Mouse (Mus musculus) intestine, embryonic 15.5 days (tissue): ENCODE results near the gene Olfr1166. TPM values are rescaled to one million over a fixed set of nuclear protein-coding genes. Genes with fewer than 3 reads are reported as not detected.
"Not testable (repeated sequence)": the region's sequence is repeated elsewhere in the genome, so short reads cannot be mapped to it uniquely, and the experiment has no call there.

Experiments used
- ATAC-seq: fragments of 200-750 bp; cut with Nextera tagmentation; 2 replicates; pipeline ENCODE4 v1.8.0; 2017; ENCODE audit warnings: moderate TSS enrichment, moderate library complexity
- H3K27ac ChIP-seq: fragments of 300-500 bp; sonication (generic); 2 replicates; pipeline ENCODE4 v1.5.1; 2015; ENCODE audit warnings: mild to moderate bottlenecking, inconsistent platforms
- H3K27me3 ChIP-seq: fragments of 300-500 bp; sonication (generic); replicated peaks from 2 replicates; pipeline ENCODE4 v1.6.1; 2015; ENCODE audit warnings: inconsistent platforms
- H3K36me3 ChIP-seq: fragments of 300-500 bp; sonication (generic); 2 replicates; pipeline ENCODE4 v1.6.1; 2015; ENCODE audit warnings: inconsistent platforms
- H3K4me1 ChIP-seq: fragments of 300-500 bp; sonication (generic); replicated peaks from 2 replicates; pipeline ENCODE4 v1.6.1; 2015; ENCODE audit warnings: inconsistent platforms
- H3K4me2 ChIP-seq: fragments of 300-500 bp; sonication (generic); replicated peaks from 2 replicates; pipeline ENCODE4 v1.6.1; 2015; ENCODE audit warnings: mild to moderate bottlenecking, inconsistent platforms
- H3K4me3 ChIP-seq: fragments of 300-500 bp; sonication (generic); replicated peaks from 2 replicates; pipeline ENCODE4 v1.5.1; 2015; ENCODE audit warnings: inconsistent platforms
- H3K9ac ChIP-seq: fragments of 300-500 bp; sonication (generic); 2 replicates; pipeline ENCODE4 v1.6.1; 2015; ENCODE audit warnings: inconsistent platforms
- H3K9me3 ChIP-seq: fragments of 300-500 bp; sonication (generic); 2 replicates; pipeline ENCODE4 v1.6.1; 2016; ENCODE audit warnings: inconsistent platforms
- WGBS: fragments of 180-500 bp; shearing (Covaris S2); methylation state at CpG from one replicate; pipeline ENCODE4 v1.1.7; 2015; 5-methylcytosine and 5-hydroxymethylcytosine counted together
- polyA plus RNA-seq: library from polyadenylated mRNA; unstranded; fragments of >200 nt; fragmentation: Nextera tagmentation; extraction: Ambion mirVana; gene quantifications from 2 replicates; pipeline ENCODE4 v1.2.1, GENCODE M21; 2015

The Olfr1166 gene
- polyA plus RNA-seq, result not detected in 2 replicates

GRCm38 (mm10) chr2:88128172-88128571 is at the start of gene Olfr1166:
Gene Olfr1166, minus strand, starts transcription at chr2:88128272.
- Histone ChIP-seq H3K36me3 (no peaks in the 10 kb centered on the region), H3K27me3 (no peaks in the 10 kb centered on the region), H3K27ac (no peak within 1 kb of the TSS), H3K4me3 (no peak within 1 kb of the TSS), H3K9ac (no peak within 1 kb of the TSS), H3K9me3 (no peaks in the 10 kb centered on the region), H3K4me1 (no peaks in the 10 kb centered on the region), H3K4me2 (no peak within 1 kb of the TSS)
- WGBS, result 86% methylated on average over 1 of the region's 1 CpGs
- no peak for ATAC-seq

GRCm38 (mm10) chr2:88155093-88155492 is 27.0 kb upstream of the Olfr1166 start, which contains the start of gene Olfr1167:
Gene Olfr1167, minus strand, starts transcription at chr2:88155193.
- H3K9ac ChIP-seq, H3K27ac ChIP-seq, H3K9me3 ChIP-seq, H3K4me1 ChIP-seq, H3K36me3 ChIP-seq, H3K27me3 ChIP-seq, H3K4me3 ChIP-seq, ATAC-seq, H3K4me2 ChIP-seq: not testable (repeated sequence)
- WGBS, result 82% methylated on average over 1 of the region's 1 CpGs

DNA sequence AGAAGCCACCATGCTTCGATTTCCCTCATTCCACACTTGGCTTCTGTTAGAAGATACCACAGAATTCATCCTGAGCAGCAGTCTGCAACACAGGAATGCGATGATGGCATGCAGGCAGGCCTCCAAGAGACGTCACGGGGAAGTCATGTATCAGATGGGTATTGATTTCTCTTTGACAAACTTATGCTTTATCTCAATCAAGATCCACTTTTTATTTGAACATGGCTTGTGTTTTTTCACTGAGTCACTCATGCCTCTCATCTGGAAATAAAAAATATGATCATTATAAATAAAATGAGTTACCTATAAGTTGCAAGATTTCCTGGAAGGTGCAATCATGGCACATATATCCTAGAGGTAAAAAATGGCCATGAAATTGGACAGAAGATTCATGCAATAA is 34.2 kb downstream of the Olfr1166 start, which contains the start of gene Olfr1164:
TSS of gene Olfr1164 (minus strand) at position 101 of the 400 bp plus-strand sequence.
- no peaks in the 10 kb centered on the region for H3K27me3 ChIP-seq
- WGBS, result 70% methylated on average over 4 of the region's 4 CpGs

More for the DNA sequence above, 34.2 kb downstream of the Olfr1166 start, which contains the start of gene Olfr1164:
- H3K4me2 ChIP-seq, result no peak within 1 kb of the TSS
- no peaks in the 10 kb centered on the region for H3K9me3 ChIP-seq
- no peaks in the 10 kb centered on the region for H3K36me3 ChIP-seq
- H3K4me3 ChIP-seq, result no peak within 1 kb of the TSS
- no peak within 1 kb of the TSS for H3K27ac ChIP-seq
- no peak within 1 kb of the TSS for H3K9ac ChIP-seq
- no peaks in the 10 kb centered on the region for H3K4me1 ChIP-seq
- ATAC-seq, result no peak

Other genes starting within 250 kb of the Olfr1166 start
- gene Olfr1153, start 233.3 kb downstream of the Olfr1166 start, polyA plus RNA-seq, result not detected in 2 replicates
- not detected in 2 replicates for gene Olfr1154, start 223.1 kb downstream of the Olfr1166 start, polyA plus RNA-seq
- gene Olfr1155, start 183.1 kb downstream of the Olfr1166 start, polyA plus RNA-seq, result not detected in 2 replicates
- not detected in 2 replicates for gene Olfr1156, start 175.2 kb downstream of the Olfr1166 start, polyA plus RNA-seq
- not detected in 2 replicates for gene Olfr1157, start 160.0 kb downstream of the Olfr1166 start, polyA plus RNA-seq
- not detected in 2 replicates for gene Olfr74, start 153.6 kb downstream of the Olfr1166 start, polyA plus RNA-seq
- not detected in 2 replicates for gene Olfr1158, start 138.2 kb downstream of the Olfr1166 start, polyA plus RNA-seq
- gene Olfr1160, start 120.0 kb downstream of the Olfr1166 start, polyA plus RNA-seq, result not detected in 2 replicates
- gene Olfr1161, start 105.5 kb downstream of the Olfr1166 start, polyA plus RNA-seq, result not detected in 2 replicates
- not detected in 2 replicates for gene Olfr73, start 90.6 kb downstream of the Olfr1166 start, polyA plus RNA-seq
- gene Olfr1162, start 77.1 kb downstream of the Olfr1166 start, polyA plus RNA-seq, result not detected in 2 replicates
- gene Olfr1163, start 56.4 kb downstream of the Olfr1166 start, polyA plus RNA-seq, result not detected in 2 replicates
- not detected in 2 replicates for gene Olfr1164, start 34.3 kb downstream of the Olfr1166 start, polyA plus RNA-seq
- not detected in 2 replicates for gene Olfr1167, start 26.9 kb upstream of the Olfr1166 start, polyA plus RNA-seq
- gene Olfr1168, start 53.6 kb upstream of the Olfr1166 start, polyA plus RNA-seq, result not detected in 2 replicates
- not detected in 2 replicates for gene Olfr1170, start 100.1 kb upstream of the Olfr1166 start, polyA plus RNA-seq
- gene Olfr1173, start 151.6 kb upstream of the Olfr1166 start, polyA plus RNA-seq, result not detected in 2 replicates
- not detected in 2 replicates for gene Olfr1174-ps, start 186.9 kb upstream of the Olfr1166 start, polyA plus RNA-seq
- not detected in 2 replicates for gene Olfr1175-ps, start 198.9 kb upstream of the Olfr1166 start, polyA plus RNA-seq
- gene Olfr1176, start 208.4 kb upstream of the Olfr1166 start, polyA plus RNA-seq, result not detected in 2 replicates
- not detected in 2 replicates for gene Olfr1177-ps, start 218.2 kb upstream of the Olfr1166 start, polyA plus RNA-seq